In the genomic region with DNA sequence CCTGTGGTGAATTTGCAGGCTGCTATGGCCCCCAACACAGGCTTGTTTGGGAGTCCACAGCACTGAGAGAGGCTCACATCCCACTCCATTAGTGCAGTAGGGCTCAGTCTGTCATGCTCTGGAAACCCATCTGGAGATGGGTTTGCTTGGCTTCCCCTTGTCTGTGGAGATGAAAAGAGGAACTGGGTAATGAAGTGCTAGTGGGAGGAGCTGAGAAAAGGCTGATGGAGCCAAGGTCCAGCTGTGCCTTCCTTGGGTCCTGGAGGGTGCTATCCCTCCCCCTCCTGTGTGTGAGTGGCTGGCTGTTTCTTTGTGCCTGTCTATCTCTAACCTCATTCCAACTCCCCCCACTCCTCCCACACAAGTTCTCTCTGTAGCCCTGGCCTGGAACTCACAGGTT, we compare ENCODE assay signal across 11 mouse cellular contexts. TPM values are rescaled to one million over a fixed set of nuclear protein-coding genes. Genes with fewer than 3 reads are reported as not detected.
DNase-seq lines count a peak whose midpoint lies in the region; ATAC-seq and TF ChIP-seq lines count a peak whose summit lies in the region.
"Had no signal": no experiment of that assay in that cellular context is flagged by ENCODE, and none has a peak within 500 bp of the region (broad histone marks: within the 10 kb centered on the region; RNA-seq: fewer than 3 reads in every experiment).

No protein-coding gene starts in this region.

- no peak for ATAC-seq in midbrain, embryonic 15.5 days (replicated peaks)
- ATAC-seq in lung, postnatal 0 days: peak; percentile 84

- H3K4me1 ChIP-seq in midbrain, embryonic 10.5 days: peaks cover 32% of the 10 kb centered on the region
- H3K4me1 ChIP-seq in midbrain, embryonic 15.5 days: peaks cover 13% of the 10 kb centered on the region; the same call in 1 of the 2 replicates
- H3K4me1 ChIP-seq in lung, postnatal 0 days (ENCODE audit: insufficient read depth, low read depth, low read length): peaks cover 12% of the 10 kb centered on the region; the same call in 1 of the 2 replicates

- no peaks in the 10 kb centered on the region for H3K27me3 ChIP-seq in midbrain, embryonic 10.5 days (ENCODE audit: low read depth, poor library complexity, severe bottlenecking)
- no peaks in the 10 kb centered on the region for H3K27me3 ChIP-seq in midbrain, embryonic 15.5 days (replicated peaks)
- H3K27me3 ChIP-seq in lung, postnatal 0 days (replicated peaks; ENCODE audit: insufficient read depth, low read length): no peaks in the 10 kb centered on the region
- H3K27me3 ChIP-seq: embryonic facial prominence, embryonic 15.5 days; heart, embryonic 13.5 days had no signal

- H3K27ac ChIP-seq in gastrocnemius, adult 2 months: peak overlapping the region; percentile 56
- H3K27ac ChIP-seq in midbrain, embryonic 10.5 days (replicated peaks): 0 out of 2 replicates have a peak overlapping the region, but pooled peaks have one; percentile 7
- H3K27ac ChIP-seq in midbrain, embryonic 15.5 days: no peak overlapping the region
- peak overlapping the region; percentile 64 for H3K27ac ChIP-seq in lung, postnatal 0 days (ENCODE audit: low read length)
- H3K27ac ChIP-seq: embryonic facial prominence, embryonic 15.5 days; heart, embryonic 13.5 days had no signal

- no peaks in the 10 kb centered on the region for H3K9me3 ChIP-seq in midbrain, embryonic 10.5 days (replicated peaks)
- H3K9me3 ChIP-seq in midbrain, embryonic 15.5 days: no peaks in the 10 kb centered on the region
- H3K9me3 ChIP-seq in lung, postnatal 0 days (ENCODE audit: low read length): no peaks in the 10 kb centered on the region
- H3K9me3 ChIP-seq: embryonic facial prominence, embryonic 15.5 days; heart, embryonic 13.5 days had no signal

- intact Hi-C loops in gastrocnemius, adult 2 months (cut with DNase I): no loop called here

- TF ChIP-seq CTCF in gastrocnemius, adult 2 months (IDR thresholded peaks at IDR 0.05): no peak
- TF ChIP-seq CTCF in lung, postnatal 0 days (IDR thresholded peaks at IDR 0.05): no peak

- H3K36me3 ChIP-seq in midbrain, embryonic 10.5 days: no peaks in the 10 kb centered on the region
- no peaks in the 10 kb centered on the region for H3K36me3 ChIP-seq in midbrain, embryonic 15.5 days (replicated peaks)
- H3K36me3 ChIP-seq in lung, postnatal 0 days (ENCODE audit: insufficient read depth, low read length): no peaks in the 10 kb centered on the region
- H3K36me3 ChIP-seq: embryonic facial prominence, embryonic 15.5 days; heart, embryonic 13.5 days had no signal

- no peak for DNase-seq in gastrocnemius, adult 2 months
- no peak for DNase-seq in gastrocnemius, postnatal 10 days
- no peak for DNase-seq in midbrain, embryonic 10.5 days (ENCODE audit: low spot score)
- peak; percentile 92 for DNase-seq in lung, postnatal 0 days (ENCODE audit: low spot score)
- DNase-seq in testis, postnatal 14 days (ENCODE audit: low spot score): peak; percentile 39
- no peak for DNase-seq in adrenal gland, postnatal 25 days
- no peak for DNase-seq in adrenal gland, adult 8-10 months

- H3K4me3 ChIP-seq in gastrocnemius, adult 2 months: no peak overlapping the region
- H3K4me3 ChIP-seq in midbrain, embryonic 10.5 days: no peak overlapping the region
- no peak overlapping the region for H3K4me3 ChIP-seq in midbrain, embryonic 15.5 days
- no peak overlapping the region for H3K4me3 ChIP-seq in lung, postnatal 0 days (ENCODE audit: low read depth, low read length)
- H3K4me3 ChIP-seq: embryonic facial prominence, embryonic 15.5 days; heart, embryonic 13.5 days had no signal

- no peak overlapping the region for H3K9ac ChIP-seq in midbrain, embryonic 15.5 days
- H3K9ac ChIP-seq in lung, postnatal 0 days (replicated peaks; ENCODE audit: low read depth): no peak overlapping the region
- H3K9ac ChIP-seq: embryonic facial prominence, embryonic 15.5 days; heart, embryonic 13.5 days had no signal

- TF ChIP-seq EP300 in lung, postnatal 0 days (IDR thresholded peaks at IDR 0.05): peak; percentile 52; the same call in 1 of the 2 replicates

- no peak overlapping the region for H3K4me2 ChIP-seq in midbrain, embryonic 15.5 days
- no peak overlapping the region for H3K4me2 ChIP-seq in lung, postnatal 0 days (replicated peaks; ENCODE audit: low read depth, low read length)
- H3K4me2 ChIP-seq: embryonic facial prominence, embryonic 15.5 days; heart, embryonic 13.5 days had no signal

RNA-seq across cellular contexts. Expression of a gene that starts 40.8 kb away (rescaled TPM):
- total RNA-seq in gastrocnemius, adult 2 months (2021): not detected
- total RNA-seq in gastrocnemius, postnatal 10 days (2021): not detected
- polyA plus RNA-seq in midbrain, embryonic 10.5 days (2016; fragmentation: Nextera tagmentation; extraction: Ambion mirVana): not detected in 2 replicates
- polyA plus RNA-seq in midbrain, embryonic 15.5 days (2015; fragmentation: Nextera tagmentation; extraction: Ambion mirVana): not detected in 2 replicates
- 0.55 and 0.79 TPM in 2 replicates for polyA plus RNA-seq in lung, postnatal 0 days (2015; fragmentation: Nextera tagmentation; extraction: Ambion mirVana)
- total RNA-seq in adrenal gland, postnatal 25 days (2021): 0.18 TPM in 1 of 2 replicates, not detected in the other
- not detected for total RNA-seq in adrenal gland, adult 8-10 months (2022)
- total RNA-seq: midbrain, postnatal 0 days had no signal
- polyA plus RNA-seq: heart, embryonic 13.5 days had no signal

Comparison
In these comparisons a context has a peak if more than half of its experiments do, and no peak if none do; other contexts are left out.
1. DNase-seq: peak in lung, postnatal 0 days (single experiment) and testis, postnatal 14 days (single experiment); none in gastrocnemius, adult 2 months (single experiment), gastrocnemius, postnatal 10 days (single experiment), midbrain, embryonic 10.5 days (single experiment), adrenal gland, postnatal 25 days (single experiment) and adrenal gland, adult 8-10 months (single experiment).